In genomic region chr8:71406099-71407015, GRCm38 (mm10) we compare ENCODE assay signal across 8 mouse cellular contexts. TPM values are rescaled to one million over a fixed set of nuclear protein-coding genes. Genes with fewer than 3 reads are reported as not detected.
DNase-seq lines count a peak whose midpoint lies in the region; ATAC-seq lines count a peak whose summit lies in the region.

No protein-coding gene starts in this region.

- H3K4me3 ChIP-seq in erythroblast, embryonic 14.5 days (replicated peaks), result peak overlapping the region; percentile 68
- H3K4me3 ChIP-seq in hindbrain, embryonic 11.5 days (ENCODE audit: low read depth, low read length), result peak overlapping the region; percentile 64
- peak overlapping the region; percentile 63 for H3K4me3 ChIP-seq in limb, embryonic 13.5 days
- peak overlapping the region; percentile 65 for H3K4me3 ChIP-seq in midbrain, embryonic 12.5 days
- peak overlapping the region; percentile 52 for H3K4me3 ChIP-seq in stomach, embryonic 14.5 days (ENCODE audit: low read depth, low read length)

- H3K27me3 ChIP-seq in erythroblast, embryonic 14.5 days (ENCODE audit: control insufficient read depth), result no peaks in the 10 kb centered on the region
- no peaks in the 10 kb centered on the region for H3K27me3 ChIP-seq in hindbrain, embryonic 11.5 days (ENCODE audit: control insufficient read depth, insufficient read depth, low read length)
- H3K27me3 ChIP-seq in limb, embryonic 13.5 days, result no peaks in the 10 kb centered on the region
- no peaks in the 10 kb centered on the region for H3K27me3 ChIP-seq in midbrain, embryonic 12.5 days
- H3K27me3 ChIP-seq in stomach, embryonic 14.5 days (ENCODE audit: control insufficient read depth, insufficient read depth, low read length), result no peaks in the 10 kb centered on the region

- peaks cover 47% of the 10 kb centered on the region for H3K4me1 ChIP-seq in erythroblast, embryonic 14.5 days (ENCODE audit: control insufficient read depth)
- 0 out of 2 replicates have a peak, but pooled peaks cover 7% of the 10 kb centered on the region for H3K4me1 ChIP-seq in hindbrain, embryonic 11.5 days (replicated peaks; ENCODE audit: control insufficient read depth, insufficient read depth, low read length)
- H3K4me1 ChIP-seq in limb, embryonic 13.5 days, result peaks cover 16% of the 10 kb centered on the region
- peaks cover 25% of the 10 kb centered on the region for H3K4me1 ChIP-seq in midbrain, embryonic 12.5 days
- H3K4me1 ChIP-seq in stomach, embryonic 14.5 days (ENCODE audit: control insufficient read depth, insufficient read depth, low read length), result peaks cover 12% of the 10 kb centered on the region; the same call in 1 of the 2 replicates

- peak overlapping the region; percentile 79 for H3K9ac ChIP-seq in hindbrain, embryonic 11.5 days (ENCODE audit: low read depth, low read length)
- peak overlapping the region; percentile 68 for H3K9ac ChIP-seq in limb, embryonic 13.5 days
- peak overlapping the region; percentile 66 for H3K9ac ChIP-seq in midbrain, embryonic 12.5 days (replicated peaks)
- H3K9ac ChIP-seq in stomach, embryonic 14.5 days (replicated peaks; ENCODE audit: low read depth, low read length), result peak overlapping the region; percentile 57

- peak; percentile 70 to 81 for DNase-seq in adrenal gland, adult (ENCODE audit: inconsistent age in 2 of 2, low spot score in 1 of 2)
- no peak for DNase-seq in adrenal gland, adult 8-10 months
- peak; percentile 69 to 79 for DNase-seq in adrenal gland, postnatal 36 days
- DNase-seq in hindbrain, embryonic 11.5 days (ENCODE audit: low spot score), result peak; percentile 82

- H3K27ac ChIP-seq in hindbrain, embryonic 11.5 days (ENCODE audit: low read depth, low read length), result no peak overlapping the region
- H3K27ac ChIP-seq in limb, embryonic 13.5 days, result no peak overlapping the region
- H3K27ac ChIP-seq in midbrain, embryonic 12.5 days (replicated peaks), result peak overlapping the region; percentile 63; the same call in 1 of the 2 replicates
- no peak overlapping the region; the same call in 1 of the 2 replicates for H3K27ac ChIP-seq in stomach, embryonic 14.5 days (ENCODE audit: low read length)

- whole genome bisulfite sequencing in hindbrain, embryonic 11.5 days, result under 1% methylated on average over 55 of the region's 55 CpGs
- WGBS in limb, embryonic 13.5 days, result under 1% methylated on average over 55 of the region's 55 CpGs
- WGBS in midbrain, embryonic 12.5 days, result 1% methylated on average over 55 of the region's 55 CpGs
- under 1% methylated on average over 55 of the region's 55 CpGs for WGBS in stomach, embryonic 14.5 days

- H3K4me2 ChIP-seq in hindbrain, embryonic 11.5 days (replicated peaks; ENCODE audit: low read depth, low read length), result peak overlapping the region; percentile 86
- H3K4me2 ChIP-seq in limb, embryonic 13.5 days (replicated peaks), result peak overlapping the region; percentile 93
- peak overlapping the region; percentile 83 for H3K4me2 ChIP-seq in midbrain, embryonic 12.5 days (replicated peaks)
- peak overlapping the region; percentile 95 for H3K4me2 ChIP-seq in stomach, embryonic 14.5 days (replicated peaks; ENCODE audit: low read depth, low read length)

- peaks cover 67% of the 10 kb centered on the region for H3K36me3 ChIP-seq in erythroblast, embryonic 14.5 days (ENCODE audit: control insufficient read depth)
- H3K36me3 ChIP-seq in hindbrain, embryonic 11.5 days (ENCODE audit: control insufficient read depth, insufficient read depth, low read length), result 0 out of 2 replicates have a peak, but pooled peaks cover 3% of the 10 kb centered on the region
- peaks cover 35% of the 10 kb centered on the region for H3K36me3 ChIP-seq in limb, embryonic 13.5 days
- peaks cover 35% of the 10 kb centered on the region for H3K36me3 ChIP-seq in midbrain, embryonic 12.5 days
- peaks cover 21% of the 10 kb centered on the region; the same call in 1 of the 2 replicates for H3K36me3 ChIP-seq in stomach, embryonic 14.5 days (ENCODE audit: control insufficient read depth, insufficient read depth, low read length)

- H3K9me3 ChIP-seq in erythroblast, embryonic 14.5 days (ENCODE audit: control insufficient read depth, low read length), result no peaks in the 10 kb centered on the region
- no peaks in the 10 kb centered on the region for H3K9me3 ChIP-seq in hindbrain, embryonic 11.5 days (ENCODE audit: control insufficient read depth, low read length)
- no peaks in the 10 kb centered on the region for H3K9me3 ChIP-seq in limb, embryonic 13.5 days
- no peaks in the 10 kb centered on the region for H3K9me3 ChIP-seq in midbrain, embryonic 12.5 days
- H3K9me3 ChIP-seq in stomach, embryonic 14.5 days (ENCODE audit: control insufficient read depth, low read depth, low read length), result no peaks in the 10 kb centered on the region

- peak; percentile 82 for ATAC-seq in hindbrain, embryonic 11.5 days (ENCODE audit: low FRiP score)
- ATAC-seq in limb, embryonic 13.5 days (ENCODE audit: low FRiP score, low read depth), result peak; percentile 62
- ATAC-seq in midbrain, embryonic 12.5 days (ENCODE audit: low FRiP score, low read depth), result peak; percentile 79
- peak; percentile 80 for ATAC-seq in stomach, embryonic 14.5 days (ENCODE audit: insufficient number of reproducible peaks, insufficient read depth, low FRiP score, low read depth)

RNA-seq across cellular contexts. Expression of gene Ankle1, which starts 0.5 kb away (rescaled TPM):
- total RNA-seq in adrenal gland, adult 8-10 months (2022), result 1 to 10 TPM in 1 of 4 experiments, under 1 TPM in 2, not detected in 1; 0.56 to 1.2 (median 0.92) TPM
- total RNA-seq in adrenal gland, postnatal 36 days (2021), result 1 to 10 TPM; 1.1 to 1.4 TPM
- polyA plus RNA-seq in erythroblast, embryonic 14.5 days (2012), result 17.4 and 17.5 TPM in 2 replicates
- polyA plus RNA-seq in hindbrain, embryonic 11.5 days (2014; fragmentation: Nextera tagmentation; extraction: Ambion mirVana), result 14.4 and 20.8 TPM in 2 replicates
- polyA plus RNA-seq in limb, embryonic 13.5 days (2015; fragmentation: Nextera tagmentation; extraction: Ambion mirVana), result 40.7 and 41.9 TPM in 2 replicates
- 34.8 and 39.1 TPM in 2 replicates for polyA plus RNA-seq in midbrain, embryonic 12.5 days (2016; fragmentation: Nextera tagmentation; extraction: Ambion mirVana)
- polyA plus RNA-seq in stomach, embryonic 14.5 days (2014; fragmentation: Nextera tagmentation; extraction: Ambion mirVana), result 30.9 and 39.8 TPM in 2 replicates

RNA-seq across cellular contexts. Expression of gene Babam1, which starts 9.7 kb away (rescaled TPM):
- 100 to 1,000 TPM; 101 to 137 (median 120) TPM for total RNA-seq in adrenal gland, adult 8-10 months (2022)
- total RNA-seq in adrenal gland, postnatal 36 days (2021), result 100 to 1,000 TPM in 1 of 2 experiments, 10 to 100 TPM in 1; 90.6 to 102 TPM
- polyA plus RNA-seq in erythroblast, embryonic 14.5 days (2012), result 15.4 and 18.1 TPM in 2 replicates
- polyA plus RNA-seq in hindbrain, embryonic 11.5 days (2014; fragmentation: Nextera tagmentation; extraction: Ambion mirVana), result 102 and 106 TPM in 2 replicates
- 93.1 and 99.7 TPM in 2 replicates for polyA plus RNA-seq in limb, embryonic 13.5 days (2015; fragmentation: Nextera tagmentation; extraction: Ambion mirVana)
- 91.7 and 102 TPM in 2 replicates for polyA plus RNA-seq in midbrain, embryonic 12.5 days (2016; fragmentation: Nextera tagmentation; extraction: Ambion mirVana)
- 92.2 and 94.2 TPM in 2 replicates for polyA plus RNA-seq in stomach, embryonic 14.5 days (2014; fragmentation: Nextera tagmentation; extraction: Ambion mirVana)

RNA-seq across cellular contexts. Expression of gene Ushbp1, which starts 10.8 kb away (rescaled TPM):
- 10 to 100 TPM; 11.4 to 25.1 (median 18.2) TPM for total RNA-seq in adrenal gland, adult 8-10 months (2022)
- total RNA-seq in adrenal gland, postnatal 36 days (2021), result 10 to 100 TPM; 12.7 to 20.6 TPM
- 0.03 and 0.10 TPM in 2 replicates for polyA plus RNA-seq in erythroblast, embryonic 14.5 days (2012)
- polyA plus RNA-seq in hindbrain, embryonic 11.5 days (2014; fragmentation: Nextera tagmentation; extraction: Ambion mirVana), result 2.9 and 3.6 TPM in 2 replicates
- polyA plus RNA-seq in limb, embryonic 13.5 days (2015; fragmentation: Nextera tagmentation; extraction: Ambion mirVana), result 8.1 and 8.2 TPM in 2 replicates
- polyA plus RNA-seq in midbrain, embryonic 12.5 days (2016; fragmentation: Nextera tagmentation; extraction: Ambion mirVana), result 5.6 and 5.9 TPM in 2 replicates
- polyA plus RNA-seq in stomach, embryonic 14.5 days (2014; fragmentation: Nextera tagmentation; extraction: Ambion mirVana), result 8.6 and 9.6 TPM in 2 replicates

RNA-seq across cellular contexts. Expression of gene Nr2f6, which starts 24.6 kb away (rescaled TPM):
- total RNA-seq in adrenal gland, adult 8-10 months (2022), result 10 to 100 TPM; 59.1 to 67.2 (median 62.7) TPM
- 10 to 100 TPM; 69.8 to 71.8 TPM for total RNA-seq in adrenal gland, postnatal 36 days (2021)
- 0.41 and 0.60 TPM in 2 replicates for polyA plus RNA-seq in erythroblast, embryonic 14.5 days (2012)
- 69.5 and 78.3 TPM in 2 replicates for polyA plus RNA-seq in hindbrain, embryonic 11.5 days (2014; fragmentation: Nextera tagmentation; extraction: Ambion mirVana)
- polyA plus RNA-seq in limb, embryonic 13.5 days (2015; fragmentation: Nextera tagmentation; extraction: Ambion mirVana), result 38.2 and 43.7 TPM in 2 replicates
- polyA plus RNA-seq in midbrain, embryonic 12.5 days (2016; fragmentation: Nextera tagmentation; extraction: Ambion mirVana), result 54.4 and 58.5 TPM in 2 replicates
- polyA plus RNA-seq in stomach, embryonic 14.5 days (2014; fragmentation: Nextera tagmentation; extraction: Ambion mirVana), result 52.7 and 65.5 TPM in 2 replicates

RNA-seq across cellular contexts. Expression of gene Ocel1, which starts 35.3 kb away (rescaled TPM):
- total RNA-seq in adrenal gland, adult 8-10 months (2022), result 10 to 100 TPM; 15.9 to 18.8 (median 17.7) TPM
- total RNA-seq in adrenal gland, postnatal 36 days (2021), result 10 to 100 TPM; 16.6 to 22.1 TPM
- polyA plus RNA-seq in erythroblast, embryonic 14.5 days (2012), result 6.6 and 7.5 TPM in 2 replicates
- polyA plus RNA-seq in hindbrain, embryonic 11.5 days (2014; fragmentation: Nextera tagmentation; extraction: Ambion mirVana), result 3.0 and 3.7 TPM in 2 replicates
- polyA plus RNA-seq in limb, embryonic 13.5 days (2015; fragmentation: Nextera tagmentation; extraction: Ambion mirVana), result 3.1 and 4.1 TPM in 2 replicates
- polyA plus RNA-seq in midbrain, embryonic 12.5 days (2016; fragmentation: Nextera tagmentation; extraction: Ambion mirVana), result 4.5 and 6.3 TPM in 2 replicates
- 3.8 TPM in 2 replicates for polyA plus RNA-seq in stomach, embryonic 14.5 days (2014; fragmentation: Nextera tagmentation; extraction: Ambion mirVana)
